Mouse (Mus musculus) cortical plate, adult 2 months (tissue): ENCODE results near the gene Rtn4. TPM values are rescaled to one million over a fixed set of nuclear protein-coding genes. Genes with fewer than 3 reads are reported as not detected.

Experiments used
- H3K27ac ChIP-seq: fragments of 200-500 bp; 2 replicates; pipeline ENCODE4 v1.5.1; 2012; ENCODE audit warnings: low read length, control low read depth, inconsistent platforms; ENCODE audit not compliant: insufficient read depth
- H3K4me1 ChIP-seq: fragments of 200-500 bp; 2 replicates; pipeline ENCODE4 v1.6.1; 2011; ENCODE audit warnings: low read length; ENCODE audit not compliant: control insufficient read depth, insufficient read depth
- H3K4me3 ChIP-seq: fragments of 200-500 bp; 2 replicates; pipeline ENCODE4 v1.5.1; 2011; ENCODE audit warnings: mild to moderate bottlenecking, low read length, control low read depth; ENCODE audit not compliant: insufficient read depth
- CTCF ChIP-seq: fragments of 200-500 bp; IDR thresholded peaks from 2 replicates; pipeline ENCODE4 v1.5.1; 2011; ENCODE audit warnings: mild to moderate bottlenecking, control low read depth, low read length; ENCODE audit not compliant: insufficient read depth; ENCODE audit errors: extremely low read depth
- POLR2A ChIP-seq: fragments of 200-500 bp; IDR thresholded peaks from 2 replicates; pipeline ENCODE4 v1.6.1; 2011; ENCODE audit warnings: mild to moderate bottlenecking, low read length, control low read depth; ENCODE audit not compliant: insufficient read depth; ENCODE audit errors: extremely low read depth
- polyA plus RNA-seq: library from polyadenylated mRNA; depleted of rRNA; stranded (reverse); fragments of >200 nt; gene quantifications from 2 replicates; pipeline ENCODE4 v1.2.3, GENCODE M21; 2012

Rtn4 gene
- polyA plus RNA-seq, 1 experiment: 594 TPM

DNA sequence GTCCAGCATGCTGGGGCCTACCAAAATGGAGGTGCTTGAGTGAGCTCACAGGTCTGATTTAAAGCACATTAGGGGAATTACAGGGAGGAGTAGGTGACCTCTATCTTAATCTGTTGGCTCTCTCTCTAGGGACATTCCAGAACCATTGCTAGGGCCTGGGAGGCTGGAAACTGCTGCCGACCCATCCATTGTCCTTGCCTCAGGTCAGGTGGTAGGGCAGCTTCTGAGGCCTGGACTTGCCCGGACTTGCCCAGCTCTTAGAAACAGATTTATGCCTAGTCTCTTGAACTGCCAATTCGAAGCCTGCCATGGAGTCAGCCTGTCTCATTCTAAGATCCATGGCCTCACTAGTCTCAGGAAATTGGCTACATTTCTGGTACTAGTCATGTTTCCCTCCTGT is 12.8 kb upstream of the Rtn4 start:
- TF ChIP-seq POLR2A (no peak), CTCF (no peak)
- no peak overlapping the region for H3K4me3 ChIP-seq
- no peaks in the 10 kb centered on the region for H3K4me1 ChIP-seq
- H3K27ac ChIP-seq: no peak overlapping the region

DNA sequence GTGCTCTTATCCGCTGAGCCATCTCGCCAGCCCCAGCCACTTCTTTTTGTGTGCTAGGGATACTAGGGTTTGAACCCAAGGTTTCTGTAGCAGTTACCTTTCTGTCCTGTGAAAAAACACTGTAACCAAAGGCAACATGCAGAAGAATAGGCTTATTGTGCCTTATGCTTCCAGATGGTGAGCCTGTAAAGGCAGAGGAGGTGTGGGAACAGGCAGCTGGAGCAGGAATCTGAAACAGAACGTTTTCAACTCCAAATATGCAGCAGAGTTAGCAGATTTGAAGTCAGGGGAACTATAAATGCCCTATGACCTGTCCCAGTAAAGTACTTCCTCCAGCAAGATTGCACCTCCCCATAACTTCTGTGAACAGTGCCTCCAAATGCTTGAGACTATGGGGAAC is 12.0 kb upstream of the Rtn4 start:
- H3K4me1 ChIP-seq: no peaks in the 10 kb centered on the region
- H3K27ac ChIP-seq: no peak overlapping the region
- TF ChIP-seq POLR2A (no peak), CTCF (no peak)
- no peak overlapping the region for H3K4me3 ChIP-seq

DNA sequence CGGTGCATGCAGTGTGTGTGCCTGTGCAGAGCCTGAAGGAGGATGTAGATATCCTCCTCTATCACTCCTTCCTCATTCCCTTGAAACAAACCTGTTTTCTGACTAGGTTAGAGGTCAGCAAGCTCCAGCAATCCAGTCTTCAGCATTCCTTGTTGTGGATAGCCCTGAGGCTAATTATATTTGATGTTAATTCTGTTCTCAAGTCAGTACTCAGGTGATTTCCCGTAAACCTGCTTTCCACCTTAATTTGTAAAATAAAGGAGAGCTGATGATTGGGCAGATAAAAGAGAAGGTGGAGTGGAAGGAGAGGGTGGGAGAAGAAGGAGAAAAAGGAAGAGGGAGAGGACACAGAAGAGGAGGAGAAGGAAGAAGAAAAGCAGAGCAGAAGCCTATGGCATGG is 8.5 kb upstream of the Rtn4 start:
- Histone ChIP-seq H3K4me1 (no peaks in the 10 kb centered on the region), H3K27ac (no peak overlapping the region), H3K4me3 (no peak overlapping the region)
- no peak for TF ChIP-seq CTCF
- no peak for TF ChIP-seq POLR2A

DNA sequence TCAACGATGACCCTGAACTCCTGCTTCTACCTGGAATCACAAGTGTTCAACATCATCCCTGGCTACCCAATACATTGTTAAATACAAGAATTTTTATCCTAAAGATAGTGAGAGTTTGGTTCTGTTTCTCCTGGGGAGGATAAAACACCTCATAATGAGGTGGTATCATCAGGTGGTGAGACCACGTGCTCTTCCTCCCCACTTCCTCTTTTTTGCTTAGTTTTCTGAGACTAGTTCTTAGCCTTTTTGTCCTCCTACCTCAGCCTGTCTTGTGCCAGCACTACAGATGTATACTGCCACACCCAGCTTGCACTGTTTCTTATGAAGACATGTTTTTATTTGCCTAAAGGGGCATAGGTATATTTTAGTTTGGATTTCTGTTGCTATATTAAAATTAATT is 6.6 kb upstream of the Rtn4 start:
- TF ChIP-seq POLR2A (no peak), CTCF (no peak)
- Histone ChIP-seq H3K4me3 (no peak overlapping the region), H3K4me1 (no peaks in the 10 kb centered on the region), H3K27ac (no peak overlapping the region)

DNA sequence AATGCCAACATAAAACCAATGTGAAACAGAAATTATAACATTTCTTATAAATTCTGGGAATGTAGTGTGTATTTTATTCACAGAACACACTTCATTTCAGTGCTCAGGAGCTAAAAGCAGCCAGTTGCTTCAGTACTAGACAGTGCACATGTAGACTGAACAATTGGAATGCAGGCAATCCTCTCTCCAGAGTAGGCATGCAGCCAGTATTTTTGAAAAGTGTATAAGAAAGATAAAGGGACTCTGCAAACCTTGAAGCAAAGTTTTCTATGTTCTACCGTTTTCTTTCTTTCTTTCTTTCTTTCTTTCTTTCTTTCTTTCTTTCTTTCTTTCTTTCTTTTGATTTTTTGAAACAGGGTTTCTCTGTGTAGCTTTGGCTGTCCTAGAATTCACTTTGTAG is 1.2 kb upstream of the Rtn4 start:
- Histone ChIP-seq H3K27ac (no peak overlapping the region), H3K4me3 (no peak overlapping the region), H3K4me1 (no peaks in the 10 kb centered on the region)
- TF ChIP-seq CTCF (no peak), POLR2A (no peak)

DNA sequence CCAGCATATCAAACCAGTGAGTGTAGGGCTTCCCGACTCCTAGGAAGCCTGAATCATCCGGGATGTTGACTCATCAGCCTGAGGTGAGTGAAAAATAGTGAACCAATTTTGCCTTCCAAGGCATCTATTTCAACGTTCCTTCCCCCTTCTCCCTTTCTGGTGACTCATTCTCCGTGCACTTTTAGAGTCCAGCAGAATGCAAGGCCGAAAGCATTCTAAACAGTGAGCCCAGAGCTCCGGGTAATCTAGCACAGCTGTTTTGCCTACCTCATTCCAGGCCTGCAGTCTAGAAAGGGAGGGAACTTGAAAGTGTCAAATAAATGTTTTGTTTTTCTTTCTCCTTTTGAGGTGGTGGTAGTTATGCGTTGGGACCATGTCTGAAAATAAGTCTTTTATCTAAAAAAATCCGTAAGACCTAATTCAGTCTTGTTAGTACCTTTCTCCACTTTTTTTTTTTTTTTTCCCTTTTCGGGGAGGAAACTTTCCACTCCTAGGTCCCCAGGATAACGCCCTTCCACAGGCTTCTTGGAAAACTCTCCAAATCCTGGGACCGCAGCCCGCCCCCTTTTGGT is 550 bp upstream of the Rtn4 start:
- Histone ChIP-seq H3K4me3 (no peak overlapping the region; the same call in 1 of the 2 replicates), H3K4me1 (no peaks in the 10 kb centered on the region), H3K27ac (no peak overlapping the region)
- no peak for TF ChIP-seq POLR2A
- TF ChIP-seq CTCF: 0 out of 2 replicates have a peak, but pooled peaks have one; percentile 27

DNA sequence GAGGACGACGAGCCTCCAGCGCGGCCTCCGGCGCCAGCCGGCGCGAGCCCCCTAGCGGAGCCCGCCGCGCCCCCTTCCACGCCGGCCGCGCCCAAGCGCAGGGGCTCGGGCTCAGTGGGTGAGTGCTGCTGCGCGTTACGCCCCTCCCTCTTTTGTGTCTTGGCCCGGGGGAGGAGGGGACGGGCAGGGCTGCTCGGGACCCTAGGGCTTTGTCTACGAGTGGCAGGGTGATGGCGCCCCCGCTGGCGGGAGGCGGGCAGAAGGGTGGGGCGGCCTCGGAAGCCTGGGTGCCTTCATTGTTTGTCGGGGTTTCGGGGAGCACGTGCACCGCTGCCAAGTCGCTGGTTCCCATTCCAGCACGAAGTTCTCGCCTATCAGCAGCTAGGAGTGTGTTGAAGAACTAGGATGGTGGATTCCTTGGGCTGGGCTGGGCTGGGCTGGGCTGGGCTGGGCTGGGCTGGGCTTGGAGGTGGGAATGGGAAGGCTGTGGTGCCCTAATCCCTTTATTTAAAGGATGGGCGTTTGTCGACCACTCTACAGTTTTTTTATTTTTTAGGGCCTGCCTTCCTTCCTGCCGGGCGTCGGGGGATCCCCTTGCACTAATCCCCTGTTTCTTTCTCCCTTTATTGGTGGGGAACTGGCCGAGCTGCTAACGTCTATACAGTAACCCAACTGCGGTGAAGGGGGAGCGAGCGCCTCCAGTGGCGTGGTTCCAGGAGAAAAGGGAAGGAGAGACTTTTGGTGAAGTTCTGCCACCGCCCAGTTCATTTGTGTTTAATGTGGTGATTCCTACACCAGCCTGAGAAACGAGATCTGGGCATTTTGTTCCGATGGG is 1.0 kb downstream of the Rtn4 start:
- H3K27ac ChIP-seq: peak overlapping the region; percentile 83; the same call in 1 of the 2 replicates
- TF ChIP-seq CTCF (peak; percentile 50), POLR2A (no peak)
- no peaks in the 10 kb centered on the region for H3K4me1 ChIP-seq
- H3K4me3 ChIP-seq: peak overlapping the region; percentile 72

DNA sequence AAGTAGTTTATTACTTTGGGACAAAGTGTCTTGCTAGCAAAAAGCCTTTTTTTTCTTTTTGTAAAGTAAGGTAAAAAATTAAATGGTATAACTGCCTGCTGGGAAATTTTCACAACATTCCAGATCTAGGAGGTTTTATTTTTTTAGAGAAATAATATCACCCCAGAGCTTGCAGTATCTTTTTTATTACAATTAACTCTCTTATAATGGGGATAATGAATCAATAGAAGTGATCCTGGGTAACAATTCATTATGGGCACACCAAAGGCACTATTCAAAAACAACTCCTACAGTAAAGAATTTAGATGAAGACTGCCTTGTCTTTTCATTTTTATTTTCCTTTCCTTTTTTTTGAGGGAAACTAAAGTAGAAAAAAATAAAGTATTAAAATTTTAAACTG is 2.0 kb downstream of the Rtn4 start:
- no peak for TF ChIP-seq CTCF
- TF ChIP-seq POLR2A: no peak
- Histone ChIP-seq H3K4me1 (no peaks in the 10 kb centered on the region), H3K27ac (no peak overlapping the region), H3K4me3 (no peak overlapping the region; the same call in 1 of the 2 replicates)

DNA sequence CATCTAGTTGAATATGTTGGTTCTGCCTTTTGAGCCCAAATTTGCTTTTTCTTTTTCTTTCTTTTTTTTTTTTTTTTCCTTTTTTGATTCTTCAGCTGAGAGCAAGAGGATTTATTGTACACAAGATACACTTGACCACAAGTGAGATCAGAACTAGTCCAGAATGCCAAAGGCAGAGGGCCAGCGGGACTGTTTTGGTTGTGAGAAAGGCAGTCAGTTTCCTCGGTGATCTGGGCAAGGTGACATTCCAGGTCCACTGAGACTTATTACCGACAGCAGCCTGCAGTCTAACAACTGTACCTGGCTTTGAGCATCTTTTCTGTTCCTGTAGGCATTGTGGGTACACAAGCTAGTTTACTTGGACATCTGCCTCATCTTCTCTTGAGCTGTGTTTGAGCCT is 10.0 kb downstream of the Rtn4 start:
- H3K4me1 ChIP-seq: peaks cover 3% of the 10 kb centered on the region
- no peak overlapping the region for H3K27ac ChIP-seq
- TF ChIP-seq CTCF (no peak), POLR2A (no peak)
- no peak overlapping the region for H3K4me3 ChIP-seq

DNA sequence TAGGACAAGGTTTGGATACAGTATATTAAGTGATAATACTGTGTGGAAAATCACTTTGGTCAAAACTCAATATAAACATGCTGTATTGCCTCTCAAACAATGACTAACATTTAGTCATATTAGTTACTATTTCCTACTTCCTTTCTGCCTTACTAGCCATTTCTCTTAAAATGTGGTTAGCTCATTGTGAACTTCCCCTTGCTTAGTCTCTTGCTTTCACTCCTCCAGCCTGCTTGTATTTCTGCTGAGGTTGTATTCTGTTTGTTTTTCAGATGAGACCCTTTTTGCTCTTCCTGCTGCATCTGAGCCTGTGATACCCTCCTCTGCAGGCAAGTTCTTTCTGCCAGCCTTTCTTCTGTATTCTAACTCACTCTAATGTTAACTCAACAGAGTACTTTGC is 12.5 kb downstream of the Rtn4 start:
- Histone ChIP-seq H3K4me1 (peaks cover 3% of the 10 kb centered on the region), H3K4me3 (no peak overlapping the region), H3K27ac (no peak overlapping the region)
- no peak for TF ChIP-seq CTCF
- no peak for TF ChIP-seq POLR2A
